Mouse (Mus musculus) E14TG2a.4 (cell line): Measurements from ENCODE around the gene Grin1.

Source experiments
- H3K27me3 ChIP-seq: 2 replicates; pipeline ENCODE4 v1.6.1; 2014; ENCODE audit warnings: low read length, control low read depth; ENCODE audit not compliant: insufficient read depth
- H3K36me3 ChIP-seq: 2 replicates; pipeline ENCODE4 v1.6.1; 2014; ENCODE audit warnings: low read length, control low read depth; ENCODE audit not compliant: insufficient read depth
- H3K4me1 ChIP-seq: replicated peaks from 2 replicates; pipeline ENCODE4 v1.6.1; 2014; ENCODE audit warnings: low read depth, low read length, control low read depth
- H3K4me3 ChIP-seq: replicated peaks from 2 replicates; pipeline ENCODE4 v1.5.1; 2014; ENCODE audit warnings: mild to moderate bottlenecking, low read length
- H3K9me3 ChIP-seq: 2 replicates; pipeline ENCODE4 v1.6.1; 2014; ENCODE audit warnings: low read length, control low read depth
- CTCF ChIP-seq: conservative IDR thresholded peaks from 2 replicates; pipeline ENCODE4 v1.5.1; 2014; ENCODE audit warnings: low read length
- NANOG ChIP-seq: IDR thresholded peaks from 2 replicates; pipeline ENCODE4 v1.6.1; 2014; ENCODE audit warnings: borderline replicate concordance, low read length, mixed read lengths
- POU5F1 ChIP-seq: IDR thresholded peaks from 2 replicates; pipeline ENCODE4 v1.6.1; 2014; ENCODE audit warnings: low read length, borderline replicate concordance

Grin1 gene

DNA sequence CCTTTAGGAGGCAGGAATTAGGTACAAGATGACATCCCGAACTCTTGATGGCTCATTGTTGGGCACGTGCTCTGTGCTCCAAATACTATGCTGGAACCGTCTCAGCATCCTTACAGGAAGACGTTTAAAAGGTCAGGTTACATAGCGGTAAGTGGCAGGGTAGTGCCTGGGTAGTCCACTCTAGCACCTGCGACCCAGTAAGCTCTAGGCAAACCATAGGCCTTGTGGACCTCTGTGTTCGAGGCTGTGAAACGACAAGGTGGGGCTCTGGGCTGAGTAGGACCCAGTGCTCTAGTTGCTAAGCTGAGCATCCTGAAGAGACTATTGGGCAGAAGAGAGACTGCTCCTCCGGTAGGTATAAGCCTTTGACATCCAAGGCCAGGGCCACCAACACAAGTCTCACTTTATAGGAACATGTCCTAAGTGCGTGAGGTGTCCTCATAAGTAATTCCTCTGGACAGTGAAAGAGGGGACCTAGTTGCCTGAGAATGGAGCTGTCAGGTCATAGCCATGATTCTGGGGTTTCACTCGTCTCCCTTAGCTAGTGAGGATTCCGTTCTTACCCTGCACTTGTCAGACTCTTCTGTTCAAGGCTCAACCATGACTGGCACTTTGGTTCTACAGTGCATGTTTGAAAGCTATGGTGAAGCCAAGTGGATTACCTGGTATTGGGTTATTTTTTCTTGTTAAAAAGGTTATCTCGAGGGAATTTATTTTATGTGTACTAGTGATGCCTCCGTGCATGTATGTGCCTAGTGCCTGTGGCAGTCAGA lies 13.2 kb downstream of the Grin1 start:
- H3K4me3 ChIP-seq = peak overlapping the region; percentile 76
- peaks cover 75% of the 10 kb centered on the region for H3K36me3 ChIP-seq
- H3K4me1 ChIP-seq = peaks cover 43% of the 10 kb centered on the region
- TF ChIP-seq CTCF (no peak), POU5F1 (no peak), NANOG (no peak)
- peaks cover 67% of the 10 kb centered on the region for H3K27me3 ChIP-seq
- H3K9me3 ChIP-seq = no peaks in the 10 kb centered on the region

DNA sequence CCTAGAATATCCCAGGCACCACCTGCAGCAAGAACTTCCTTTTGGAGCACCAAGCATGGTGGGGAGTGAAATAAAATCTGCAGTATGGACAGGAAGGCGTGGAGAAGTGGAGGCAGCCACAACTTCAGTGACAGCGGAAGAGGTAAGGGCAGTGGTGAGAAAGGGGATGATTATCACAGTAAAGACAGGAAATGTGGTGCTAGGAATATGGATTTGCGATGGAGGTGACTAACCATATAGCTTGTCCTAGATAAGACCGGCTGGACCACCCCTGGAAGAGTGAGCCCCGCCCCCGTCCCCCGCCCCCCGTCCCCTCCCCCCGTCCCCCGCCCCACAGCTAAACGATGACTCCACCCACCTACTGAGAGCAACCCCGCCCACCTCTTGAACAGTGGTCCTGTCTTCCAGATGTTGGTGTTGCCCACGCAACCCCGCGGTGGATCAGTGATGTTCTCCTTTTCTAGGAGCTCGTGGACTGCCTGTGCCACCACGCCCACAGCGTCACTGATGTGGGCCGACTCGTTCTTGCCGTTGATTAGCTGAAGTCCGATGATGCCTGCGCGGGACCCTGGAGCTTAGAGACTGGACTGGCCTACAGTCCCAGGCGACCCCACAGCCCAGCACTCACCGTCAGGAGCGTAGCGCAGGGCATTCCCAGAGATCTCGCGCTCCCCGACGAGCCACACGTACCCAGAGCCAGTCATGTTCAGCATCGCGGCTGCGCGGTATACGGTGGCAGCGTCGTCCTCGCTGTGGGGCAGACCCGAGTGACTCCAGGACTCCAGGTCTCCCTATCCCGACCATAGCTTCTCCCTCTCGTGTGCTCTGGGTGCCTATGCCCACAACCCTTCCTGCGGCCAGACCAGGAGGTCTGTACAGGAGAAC lies 14.1 kb downstream of the Grin1 start:
- H3K27me3 ChIP-seq = peaks cover 60% of the 10 kb centered on the region
- H3K4me1 ChIP-seq = peaks cover 36% of the 10 kb centered on the region
- H3K36me3 ChIP-seq = peaks cover 75% of the 10 kb centered on the region
- H3K4me3 ChIP-seq = peak overlapping the region; percentile 76
- TF ChIP-seq CTCF (no peak), POU5F1 (no peak), NANOG (no peak)
- no peaks in the 10 kb centered on the region for H3K9me3 ChIP-seq

DNA sequence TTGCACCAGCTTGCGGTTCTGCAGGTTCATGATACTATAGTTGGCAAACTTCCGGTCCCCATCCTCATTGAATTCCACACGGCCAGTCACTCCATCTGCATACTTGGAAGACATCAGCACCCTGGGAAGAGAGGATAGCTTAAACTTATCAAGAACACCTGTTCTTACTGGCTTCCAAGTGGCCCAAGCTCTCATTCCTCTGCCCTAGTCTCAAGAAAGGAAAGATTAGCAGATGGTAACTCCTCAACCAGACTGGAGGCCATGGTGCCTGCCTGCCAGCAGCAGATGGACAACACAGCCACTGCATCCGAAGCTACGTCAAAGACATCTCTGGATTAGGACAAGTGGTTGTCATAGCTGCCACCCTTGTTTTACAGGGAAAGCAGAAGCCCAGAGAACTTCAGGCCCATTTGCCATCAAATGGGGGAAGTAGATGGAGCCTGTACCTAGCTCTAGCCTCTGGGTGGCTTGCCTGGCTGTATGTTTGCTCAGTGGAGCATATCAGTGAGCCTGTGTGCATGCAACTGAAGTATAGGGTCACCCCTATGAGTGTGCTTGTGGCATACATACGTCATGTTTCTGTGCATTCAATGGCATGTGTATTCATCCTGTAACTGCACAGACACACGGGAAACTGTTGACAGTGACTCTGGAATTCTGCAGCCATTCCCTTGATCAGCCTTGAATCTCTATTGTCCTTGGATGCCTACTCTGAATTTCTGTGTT lies 14.9 kb downstream of the Grin1 start:
- H3K36me3 ChIP-seq = peaks cover 72% of the 10 kb centered on the region
- H3K27me3 ChIP-seq = peaks cover 58% of the 10 kb centered on the region
- TF ChIP-seq POU5F1 = no peak
- TF ChIP-seq NANOG = no peak
- TF ChIP-seq CTCF = no peak

DNA sequence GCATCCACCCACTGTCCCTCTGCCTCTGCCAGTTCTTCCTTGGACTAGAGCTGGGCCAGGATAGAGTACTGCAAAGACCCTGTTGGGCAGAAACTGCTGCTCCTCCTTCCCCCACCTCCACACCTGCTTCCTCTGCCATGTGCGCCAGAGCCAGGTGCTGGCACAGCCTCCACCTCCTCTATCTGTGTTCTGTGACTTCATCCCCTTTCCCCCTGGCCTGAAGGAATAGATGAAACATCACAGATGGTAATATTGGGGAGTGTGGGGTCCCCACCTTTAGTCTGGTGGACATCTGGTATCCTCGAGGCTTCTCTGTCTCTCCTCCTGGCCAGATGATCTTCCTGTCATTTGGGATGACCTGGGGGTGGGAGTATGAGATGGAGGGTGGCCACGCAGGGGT lies 15.5 kb downstream of the Grin1 start:
- TF ChIP-seq CTCF (no peak), NANOG (no peak), POU5F1 (no peak)
- Histone ChIP-seq H3K4me1 (peaks cover 29% of the 10 kb centered on the region), H3K4me3 (no peak overlapping the region), H3K27me3 (peaks cover 52% of the 10 kb centered on the region), H3K9me3 (no peaks in the 10 kb centered on the region), H3K36me3 (peaks cover 67% of the 10 kb centered on the region)

More for the DNA sequence above, 14.9 kb downstream of the Grin1 start:
- no peaks in the 10 kb centered on the region for H3K9me3 ChIP-seq
- no peak overlapping the region for H3K4me3 ChIP-seq
- peaks cover 34% of the 10 kb centered on the region for H3K4me1 ChIP-seq

DNA sequence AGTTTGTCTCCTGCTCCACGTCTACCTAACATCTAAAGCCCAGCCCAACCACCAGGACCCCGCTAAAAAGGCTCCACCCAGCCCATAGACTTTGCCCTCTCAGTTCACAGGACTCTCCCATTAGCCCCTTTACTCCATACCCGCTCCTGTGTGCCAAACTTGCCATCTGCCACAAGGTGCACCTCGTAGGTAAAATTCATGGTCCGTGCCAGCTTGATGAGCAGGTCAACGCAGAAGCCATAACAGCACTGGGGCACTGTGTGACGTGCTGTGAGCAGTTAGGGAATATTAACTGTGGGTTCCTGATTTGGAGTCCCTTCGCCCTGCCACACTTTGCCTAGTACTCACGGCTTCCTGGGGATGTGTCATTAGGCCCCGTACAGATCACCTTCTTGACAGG lies 20.9 kb downstream of the Grin1 start:
- peaks cover 31% of the 10 kb centered on the region for H3K27me3 ChIP-seq
- no peak overlapping the region for H3K4me3 ChIP-seq
- H3K9me3 ChIP-seq = no peaks in the 10 kb centered on the region
- H3K36me3 ChIP-seq = peaks cover 70% of the 10 kb centered on the region
- TF ChIP-seq CTCF (no peak), POU5F1 (no peak), NANOG (no peak)
- H3K4me1 ChIP-seq = peaks cover 43% of the 10 kb centered on the region

DNA sequence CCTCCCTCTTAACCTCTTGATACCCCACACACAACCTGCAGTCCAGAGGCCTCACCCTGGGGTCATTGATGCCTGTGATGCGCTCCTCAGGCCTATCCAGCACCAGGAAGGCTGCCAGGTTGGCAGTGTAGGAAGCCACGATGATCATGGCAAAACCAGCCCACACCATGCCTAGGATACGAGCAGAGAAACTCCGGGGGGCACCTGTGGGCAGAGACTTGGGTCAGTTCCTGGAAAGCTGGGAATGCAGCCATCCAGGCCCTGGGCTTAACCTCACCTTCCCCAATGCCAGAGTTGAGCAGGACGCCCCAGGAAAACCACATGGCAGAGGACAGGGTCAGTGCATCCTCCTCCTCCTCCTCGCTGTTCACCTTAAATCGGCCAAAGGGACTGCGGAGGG lies 21.9 kb downstream of the Grin1 start:
- TF ChIP-seq POU5F1 = no peak
- TF ChIP-seq NANOG = no peak
- TF ChIP-seq CTCF = no peak
- H3K9me3 ChIP-seq = no peaks in the 10 kb centered on the region
- peaks cover 36% of the 10 kb centered on the region for H3K27me3 ChIP-seq
- no peak overlapping the region for H3K4me3 ChIP-seq
- peaks cover 62% of the 10 kb centered on the region for H3K36me3 ChIP-seq
- H3K4me1 ChIP-seq = peaks cover 48% of the 10 kb centered on the region

DNA sequence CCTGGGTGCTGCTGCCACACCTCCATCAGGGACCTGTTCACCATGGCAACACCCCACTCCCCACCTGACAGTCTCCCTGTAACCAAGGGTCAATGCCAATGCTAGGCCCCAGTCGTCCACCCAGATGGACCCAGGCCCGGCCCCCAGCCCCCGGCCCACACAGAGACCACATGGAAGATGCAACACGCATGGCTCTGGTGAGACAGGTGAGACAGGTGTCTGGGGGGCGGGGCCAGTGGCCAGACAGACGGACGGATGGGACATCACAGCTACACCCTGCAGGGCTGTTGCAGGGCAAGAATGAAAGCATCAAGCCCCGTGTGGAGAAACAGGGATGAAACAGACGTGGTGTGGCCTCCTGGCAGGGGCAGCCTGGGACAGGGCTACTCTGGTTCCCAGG lies 25.3 kb downstream of the Grin1 start:
- TF ChIP-seq CTCF (no peak), NANOG (no peak), POU5F1 (no peak)
- Histone ChIP-seq H3K4me3 (no peak overlapping the region), H3K27me3 (peaks cover 70% of the 10 kb centered on the region), H3K9me3 (no peaks in the 10 kb centered on the region), H3K4me1 (peaks cover 80% of the 10 kb centered on the region), H3K36me3 (peaks cover 52% of the 10 kb centered on the region)

DNA sequence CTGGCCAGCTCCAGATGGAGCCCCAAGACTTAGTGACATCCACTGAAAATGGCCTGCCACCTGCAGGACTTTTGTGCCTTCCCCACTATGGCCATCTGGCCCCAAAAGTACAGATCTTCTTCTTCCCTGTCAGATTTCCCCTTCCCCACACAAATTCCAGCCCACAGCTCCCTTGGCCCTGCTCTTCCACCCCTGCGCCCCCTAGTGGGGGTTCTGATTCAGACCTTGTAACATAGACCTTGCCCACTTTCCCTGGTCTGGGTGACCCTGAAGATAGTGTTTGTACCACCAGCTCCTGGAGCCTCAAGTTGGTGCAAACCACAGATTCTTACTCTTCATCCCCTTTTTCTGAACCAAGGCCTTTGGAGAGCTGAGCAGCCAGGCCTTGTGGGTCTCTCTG lies 26.1 kb downstream of the Grin1 start:
- peak overlapping the region; percentile 78 for H3K4me3 ChIP-seq
- H3K9me3 ChIP-seq = no peaks in the 10 kb centered on the region
- peaks cover 78% of the 10 kb centered on the region for H3K27me3 ChIP-seq
- peaks cover 80% of the 10 kb centered on the region for H3K4me1 ChIP-seq
- H3K36me3 ChIP-seq = peaks cover 44% of the 10 kb centered on the region
- TF ChIP-seq CTCF = peak; percentile 86
- no peak for TF ChIP-seq POU5F1
